29 mouse cellular contexts compared by ENCODE assay signal in genomic region chr7:81110791-81111190, GRCm38 (mm10). TPM values are rescaled to one million over a fixed set of nuclear protein-coding genes. Genes with fewer than 3 reads are reported as not detected.
A peak's percentile ranks its signal among the peaks of the same experiment; 100 is the strongest.
DNase-seq lines count a peak whose midpoint lies in the region; ATAC-seq and TF ChIP-seq lines count a peak whose summit lies in the region.
"Had no signal": no experiment of that assay in that cellular context is flagged by ENCODE, and none has a peak within 500 bp of the region (broad histone marks: within the 10 kb centered on the region; RNA-seq: fewer than 3 reads in every experiment).

No protein-coding gene starts in this region.

- ATAC-seq in heart, postnatal 0 days (ENCODE audit: insufficient read depth, low read depth), result no peak
- ATAC-seq in heart, embryonic 11.5 days (replicated peaks; ENCODE audit: insufficient number of reproducible peaks, low FRiP score, low TSS enrichment), result no peak
- ATAC-seq: CD4-positive, CD25-positive, alpha-beta regulatory T cell, adult 4 months; forebrain, embryonic 16.5 days; intestine, postnatal 0 days had no signal

- no peak for TF ChIP-seq EP300 in heart, adult 2 months (IDR thresholded peaks at IDR 0.05; ENCODE audit: insufficient read depth, low read depth, low read length)
- TF ChIP-seq EP300 in heart, postnatal 0 days (IDR thresholded peaks at IDR 0.05; ENCODE audit: low read depth), result no peak

- H3K36me3 ChIP-seq in heart, adult 2 months (ENCODE audit: control insufficient read depth, insufficient read depth, low read length), result no peaks in the 10 kb centered on the region
- no peaks in the 10 kb centered on the region for H3K36me3 ChIP-seq in heart, postnatal 0 days (replicated peaks; ENCODE audit: control insufficient read depth, insufficient read depth, low read length)
- H3K36me3 ChIP-seq in heart, embryonic 11.5 days (ENCODE audit: control insufficient read depth, insufficient read depth, low read length), result no peaks in the 10 kb centered on the region
- no peaks in the 10 kb centered on the region for H3K36me3 ChIP-seq in E14TG2a.4 (ENCODE audit: insufficient read depth, low read length)
- H3K36me3 ChIP-seq: embryonic facial prominence, embryonic 13.5 days; hindbrain, embryonic 13.5 days; midbrain, embryonic 10.5 days; neural tube, embryonic 12.5 days had no signal

- no peak overlapping the region for H3K4me2 ChIP-seq in heart, postnatal 0 days (ENCODE audit: low read depth, low read length)
- no peak overlapping the region for H3K4me2 ChIP-seq in heart, embryonic 11.5 days
- H3K4me2 ChIP-seq: embryonic facial prominence, embryonic 13.5 days; hindbrain, embryonic 13.5 days; neural tube, embryonic 12.5 days had no signal

- intact Hi-C loops in heart, adult 2 months (cut with DNase I), result loop anchor here (2.0 kb wide), 1 partner anchor 22 kb away; no protein-coding TSS in a partner anchor

- no peaks in the 10 kb centered on the region for H3K79me2 ChIP-seq in heart, adult 2 months (replicated peaks; ENCODE audit: control insufficient read depth, insufficient read depth, low read length)

- H3K27me3 ChIP-seq in heart, adult 2 months (ENCODE audit: control insufficient read depth, insufficient read depth, low read length), result no peaks in the 10 kb centered on the region
- no peaks in the 10 kb centered on the region for H3K27me3 ChIP-seq in heart, postnatal 0 days (ENCODE audit: control insufficient read depth, insufficient read depth, low read length)
- no peaks in the 10 kb centered on the region for H3K27me3 ChIP-seq in heart, embryonic 11.5 days (ENCODE audit: control insufficient read depth, insufficient read depth, low read length)
- H3K27me3 ChIP-seq in E14TG2a.4 (ENCODE audit: insufficient read depth, low read length), result peaks cover 13% of the 10 kb centered on the region
- H3K27me3 ChIP-seq: embryonic facial prominence, embryonic 13.5 days; hindbrain, embryonic 13.5 days; neural tube, embryonic 12.5 days had no signal

- TF ChIP-seq POLR2A in heart, adult 2 months (IDR thresholded peaks at IDR 0.05; ENCODE audit: insufficient read depth, low read depth, low read length), result no peak

- no peak overlapping the region for H3K9ac ChIP-seq in heart, adult 2 months (ENCODE audit: low read depth, low read length)
- no peak overlapping the region for H3K9ac ChIP-seq in heart, postnatal 0 days (replicated peaks; ENCODE audit: low read depth, low read length)
- H3K9ac ChIP-seq in heart, embryonic 11.5 days (ENCODE audit: low read depth, low read length), result no peak overlapping the region
- H3K9ac ChIP-seq: embryonic facial prominence, embryonic 13.5 days; hindbrain, embryonic 13.5 days; liver, embryonic 14.5 days; neural tube, embryonic 12.5 days had no signal

- no peak overlapping the region for H3K4me3 ChIP-seq in heart, adult 2 months
- H3K4me3 ChIP-seq in heart, postnatal 0 days (ENCODE audit: low read depth, low read length), result no peak overlapping the region
- no peak overlapping the region for H3K4me3 ChIP-seq in heart, embryonic 11.5 days (ENCODE audit: low read depth, low read length)
- H3K4me3 ChIP-seq in E14TG2a.4 (replicated peaks; ENCODE audit: low read length), result 0 out of 2 replicates have a peak overlapping the region, but pooled peaks have one; percentile 7
- no peak overlapping the region for H3K4me3 ChIP-seq in brown adipose tissue, adult 24 weeks (ENCODE audit: insufficient read depth, low read depth, low read length)
- H3K4me3 ChIP-seq: embryonic facial prominence, embryonic 13.5 days; hindbrain, embryonic 13.5 days; midbrain, embryonic 10.5 days; myocyte; neural tube, embryonic 12.5 days had no signal

- TF ChIP-seq CTCF in heart, adult 2 months (IDR thresholded peaks at IDR 0.05), result no peak
- TF ChIP-seq CTCF in heart, postnatal 0 days (IDR thresholded peaks at IDR 0.05; ENCODE audit: low read depth), result no peak
- no peak for TF ChIP-seq CTCF in E14TG2a.4 (conservative IDR thresholded peaks at IDR 0.05; ENCODE audit: low read length)

- peaks cover 8% of the 10 kb centered on the region for H3K4me1 ChIP-seq in heart, adult 2 months (ENCODE audit: control insufficient read depth, insufficient read depth, low read length)
- H3K4me1 ChIP-seq in heart, postnatal 0 days (ENCODE audit: control insufficient read depth, insufficient read depth), result peaks cover 12% of the 10 kb centered on the region
- H3K4me1 ChIP-seq in heart, embryonic 11.5 days (ENCODE audit: control insufficient read depth, insufficient read depth, low read length), result peaks cover 14% of the 10 kb centered on the region
- H3K4me1 ChIP-seq in E14TG2a.4 (replicated peaks; ENCODE audit: low read depth, low read length), result peaks cover 43% of the 10 kb centered on the region
- H3K4me1 ChIP-seq in brown adipose tissue, adult 24 weeks (ENCODE audit: control insufficient read depth, insufficient read depth, insufficient read length, low read length), result no peaks in the 10 kb centered on the region; the same call in none of the 2 replicates
- H3K4me1 ChIP-seq: neural tube, embryonic 12.5 days had no signal

- DNase-seq in heart, adult 2 months, result no peak
- no peak for DNase-seq in heart, adult 9 months (ENCODE audit: low spot score in 2 of 2)
- no peak for DNase-seq in heart, postnatal 0 days (ENCODE audit: low spot score)
- no peak for DNase-seq in frontal cortex, adult 2 months (ENCODE audit: extremely low spot score in 1 of 2, low spot score in 1 of 2)
- DNase-seq: cerebellum, postnatal 10 days; kidney, adult 9 months; kidney, postnatal 10 days; layer of hippocampus, postnatal 36 days; left cerebral cortex, postnatal 4 days; lung, adult 2 months; thymus, postnatal 4 days had no signal

- no peaks in the 10 kb centered on the region for H3K9me3 ChIP-seq in heart, postnatal 0 days (replicated peaks; ENCODE audit: control insufficient read depth, low read length)
- no peaks in the 10 kb centered on the region for H3K9me3 ChIP-seq in heart, embryonic 11.5 days (replicated peaks; ENCODE audit: control insufficient read depth, low read length)
- no peaks in the 10 kb centered on the region for H3K9me3 ChIP-seq in E14TG2a.4 (ENCODE audit: low read length)
- H3K9me3 ChIP-seq: embryonic facial prominence, embryonic 13.5 days; hindbrain, embryonic 13.5 days; midbrain, embryonic 10.5 days; neural tube, embryonic 12.5 days had no signal

- WGBS in heart, adult 2 months, result 66% methylated on average over 4 of the region's 4 CpGs
- 93% methylated on average over 4 of the region's 4 CpGs for WGBS in heart, postnatal 0 days
- WGBS in heart, embryonic 11.5 days (ENCODE audit: insufficient replicate concordance), result 80% methylated on average over 4 of the region's 4 CpGs

- peak overlapping the region; percentile 74 for H3K27ac ChIP-seq in heart, adult 2 months
- H3K27ac ChIP-seq in heart, postnatal 0 days (ENCODE audit: low read depth), result peak overlapping the region; percentile 81
- H3K27ac ChIP-seq in heart, embryonic 11.5 days (ENCODE audit: low read depth, low read length), result no peak overlapping the region
- H3K27ac ChIP-seq in brown adipose tissue, adult 24 weeks (replicated peaks; ENCODE audit: low read depth, low read length), result peak overlapping the region; percentile 99
- H3K27ac ChIP-seq: embryonic facial prominence, embryonic 13.5 days; hindbrain, embryonic 13.5 days; liver, embryonic 14.5 days; midbrain, embryonic 10.5 days; neural tube, embryonic 12.5 days had no signal

RNA-seq across cellular contexts. Expression of gene Slc28a1, which starts 3.8 kb away (rescaled TPM):
- under 1 TPM; 0.18 to 0.20 TPM for total RNA-seq in heart, adult 2 months (2021)
- polyA plus RNA-seq in heart, adult 2 months (2012; rRNA removed), result 0.08 and 0.20 TPM in 2 replicates
- total RNA-seq in heart, postnatal 0 days (2014; rRNA removed; ENCODE audit: low replicate concordance), result not detected in 2 replicates
- 0.04 and 0.05 TPM in 2 replicates for polyA plus RNA-seq in heart, postnatal 0 days (2015; fragmentation: Nextera tagmentation; extraction: Ambion mirVana)
- 0.07 and 0.14 TPM in 2 replicates for polyA plus RNA-seq in heart, embryonic 11.5 days (2014; fragmentation: Nextera tagmentation; extraction: Ambion mirVana)
- polyA plus RNA-seq in brown adipose tissue, adult 24 weeks (2012; ENCODE audit: insufficient read depth, insufficient read length, missing spikeins), result not detected in 2 replicates
- 0.34 and 0.42 TPM in 2 replicates for polyA plus RNA-seq in frontal cortex, adult 2 months (2012; rRNA removed)
- total RNA-seq: adrenal gland, adult 8-10 months; common myeloid progenitor, adult 5-6 weeks; granulocyte monocyte progenitor cell, adult 5-6 weeks; layer of hippocampus, postnatal 36 days; megakaryocyte progenitor cell, adult 5-6 weeks had no signal
- polyA plus RNA-seq: CD4-positive, CD25-positive, alpha-beta regulatory T cell, adult 4 months; embryonic facial prominence, embryonic 13.5 days; forebrain, embryonic 11.5 days; forebrain, embryonic 16.5 days; hindbrain, embryonic 13.5 days; midbrain, embryonic 10.5 days; myocyte; neural tube, embryonic 12.5 days; stomach, embryonic 14.5 days had no signal

RNA-seq across cellular contexts. Expression of gene Alpk3, which starts 53.4 kb away (rescaled TPM):
- total RNA-seq in heart, adult 2 months (2021), result 100 to 1,000 TPM; 117 to 137 TPM
- polyA plus RNA-seq in heart, adult 2 months (2012; rRNA removed), result 32.3 and 32.4 TPM in 2 replicates
- total RNA-seq in heart, postnatal 0 days (2014; rRNA removed; ENCODE audit: low replicate concordance), result 42.9 and 70.8 TPM in 2 replicates
- polyA plus RNA-seq in heart, postnatal 0 days (2015; fragmentation: Nextera tagmentation; extraction: Ambion mirVana), result 18.3 and 19.1 TPM in 2 replicates
- polyA plus RNA-seq in heart, embryonic 11.5 days (2014; fragmentation: Nextera tagmentation; extraction: Ambion mirVana), result 22.8 and 24.2 TPM in 2 replicates
- polyA plus RNA-seq in brown adipose tissue, adult 24 weeks (2012; ENCODE audit: insufficient read depth, insufficient read length, missing spikeins), result 0.83 and 1.5 TPM in 2 replicates
- 0.59 and 0.60 TPM in 2 replicates for polyA plus RNA-seq in frontal cortex, adult 2 months (2012; rRNA removed)
- polyA plus RNA-seq: forebrain, embryonic 11.5 days had no signal
